Mouse (Mus musculus) v-Abl transformed pro-B cells (cell line): Measurements from ENCODE around the gene Rhob.
"Not testable (repeated sequence)": the region's sequence is repeated elsewhere in the genome, so short reads cannot be mapped to it uniquely, and the experiment has no call there.

ENCODE experiments used
- in situ Hi-C, 2 experiments: fragments of 400-800 bp; cut with MboI; formaldehyde crosslinking; loops; one replicate each; pipeline ENCODE4 v1.15.1; 2025; ENCODE audit not compliant: unreplicated experiment in 2 of 2

Gene Rhob

DNA sequence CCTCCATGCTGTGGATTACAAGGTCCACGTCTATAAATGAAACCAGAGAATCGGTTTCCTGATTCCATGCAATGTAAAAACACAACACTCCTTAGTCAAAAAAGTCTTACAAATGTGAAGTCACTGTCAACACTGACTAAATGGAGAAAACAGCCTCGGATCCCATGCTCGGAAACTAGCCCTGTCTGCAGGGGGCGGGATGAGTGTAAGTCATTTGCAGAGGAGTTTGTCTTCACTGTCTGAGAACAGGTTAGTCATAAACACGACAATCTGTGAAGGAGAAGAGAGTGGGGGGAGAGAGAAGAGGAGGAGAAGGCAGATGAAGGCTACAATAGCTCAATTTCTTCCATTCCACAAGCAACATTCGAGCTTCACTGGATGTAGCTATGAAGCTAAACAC, 14.6 kb downstream of the Rhob start:
- in situ Hi-C loops, result no loop called here

DNA sequence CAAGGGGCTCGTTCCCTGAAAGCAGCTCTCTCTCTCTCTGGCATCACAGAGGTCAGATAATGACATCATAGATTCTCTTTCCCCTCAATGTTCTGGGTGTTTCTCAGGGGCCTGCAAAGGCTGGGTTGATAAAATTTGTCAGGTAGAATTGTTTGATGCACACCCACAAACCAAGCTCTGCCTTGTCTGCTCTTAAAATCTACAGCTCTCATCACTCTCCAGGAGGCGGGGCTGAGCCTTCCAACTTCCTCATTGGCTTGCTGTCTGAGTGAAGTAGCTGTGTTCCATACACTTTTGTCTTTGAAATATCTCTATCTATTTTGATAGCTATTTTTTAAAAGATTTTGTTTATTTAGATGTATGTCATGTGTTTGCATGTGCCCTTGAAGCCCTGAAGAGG, 17.6 kb downstream of the Rhob start:
- in situ Hi-C loops, result no loop called here

DNA sequence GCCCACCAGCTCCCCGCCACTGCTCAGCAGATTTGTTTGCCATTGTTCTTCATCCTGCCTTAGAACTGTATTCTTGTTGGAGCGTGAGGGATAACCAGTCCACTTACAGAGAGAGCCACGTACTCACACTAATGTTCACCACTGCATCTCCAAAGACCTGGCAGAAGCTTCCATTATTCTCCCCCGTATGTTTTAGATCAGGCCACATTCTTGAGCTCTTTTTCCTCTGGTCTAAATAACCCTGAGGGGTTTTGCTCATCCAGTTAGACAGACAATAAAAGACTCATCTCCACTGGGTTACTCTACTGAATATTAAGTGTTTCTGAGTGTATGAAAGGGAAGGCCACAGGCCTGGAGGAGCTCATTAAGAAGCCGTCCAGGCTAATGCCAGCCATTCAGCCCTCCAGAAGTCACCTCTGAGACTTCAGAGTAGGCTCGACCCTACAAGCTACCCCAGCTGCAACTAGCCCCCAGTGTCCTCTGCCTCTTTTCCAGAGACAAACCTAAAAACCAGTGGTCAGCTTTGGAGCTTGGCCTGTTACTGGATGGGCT, 24.9 kb downstream of the Rhob start:
- in situ Hi-C loops, result no loop called here

DNA sequence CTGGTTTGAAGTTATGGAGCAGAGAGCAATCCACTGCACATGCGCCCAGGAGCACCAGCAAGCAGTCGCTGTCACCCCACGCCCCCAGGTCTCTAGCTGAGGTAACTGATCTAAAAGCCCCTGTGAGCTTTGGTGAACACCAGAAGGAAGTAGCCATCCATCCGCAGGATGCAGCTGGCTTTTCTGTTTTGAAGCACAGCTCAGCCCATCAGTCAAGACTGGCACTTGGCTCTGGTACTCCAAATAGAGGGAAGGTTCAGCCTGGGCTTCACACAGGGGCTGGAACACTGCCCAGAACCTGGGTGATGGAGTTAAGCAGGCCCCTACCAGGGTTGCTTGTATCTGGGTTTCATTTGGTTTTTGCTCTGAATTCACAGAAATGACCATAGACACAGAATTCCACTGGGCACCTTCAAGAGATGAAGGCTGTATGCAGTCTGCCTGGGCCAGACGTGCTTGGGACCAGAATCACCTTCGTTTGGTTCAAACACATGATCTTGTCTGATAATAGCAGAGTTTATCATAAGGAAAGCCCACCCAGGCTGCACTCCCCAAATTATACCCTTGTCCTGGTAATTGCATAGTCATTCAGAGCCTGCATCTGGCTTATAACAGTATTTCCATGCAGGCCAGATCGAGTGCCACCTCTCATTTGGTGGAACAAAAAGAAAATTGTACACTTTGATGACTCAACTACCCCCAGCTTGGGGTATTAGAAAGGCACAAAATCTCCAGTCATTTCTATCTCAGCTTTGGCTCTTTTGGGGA, 27.0 kb downstream of the Rhob start:
- in situ Hi-C loops, result no loop called here

GRCm38 (mm10) chr12:8472051-8472450, 27.8 kb downstream of the Rhob start:
- in situ Hi-C loops, result no loop called here

DNA sequence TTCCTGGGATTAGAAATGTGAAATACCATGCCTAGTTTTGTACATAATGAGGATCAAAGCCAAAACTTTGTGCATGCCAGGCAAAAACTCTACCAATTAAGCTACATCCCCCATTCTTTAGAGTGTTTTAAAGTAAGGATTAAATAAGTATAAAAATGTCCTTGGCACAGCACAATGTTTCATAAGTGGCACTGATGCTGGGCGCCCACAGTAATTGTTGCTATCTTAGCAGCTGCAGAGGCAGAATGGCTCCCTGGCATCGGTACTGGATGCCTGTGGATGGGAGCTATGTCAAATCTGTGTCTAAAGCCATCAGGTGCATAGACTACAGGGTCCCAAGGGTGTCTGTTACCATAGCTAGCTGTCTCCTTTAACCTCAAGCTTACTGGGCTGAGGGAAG, 28.8 kb downstream of the Rhob start:
- in situ Hi-C loops, result no loop called here

- in situ Hi-C loops, result no loop called here
Measured at GRCm38 (mm10) chr12:8469742-8470494, 29.9 kb downstream of the Rhob start.

DNA sequence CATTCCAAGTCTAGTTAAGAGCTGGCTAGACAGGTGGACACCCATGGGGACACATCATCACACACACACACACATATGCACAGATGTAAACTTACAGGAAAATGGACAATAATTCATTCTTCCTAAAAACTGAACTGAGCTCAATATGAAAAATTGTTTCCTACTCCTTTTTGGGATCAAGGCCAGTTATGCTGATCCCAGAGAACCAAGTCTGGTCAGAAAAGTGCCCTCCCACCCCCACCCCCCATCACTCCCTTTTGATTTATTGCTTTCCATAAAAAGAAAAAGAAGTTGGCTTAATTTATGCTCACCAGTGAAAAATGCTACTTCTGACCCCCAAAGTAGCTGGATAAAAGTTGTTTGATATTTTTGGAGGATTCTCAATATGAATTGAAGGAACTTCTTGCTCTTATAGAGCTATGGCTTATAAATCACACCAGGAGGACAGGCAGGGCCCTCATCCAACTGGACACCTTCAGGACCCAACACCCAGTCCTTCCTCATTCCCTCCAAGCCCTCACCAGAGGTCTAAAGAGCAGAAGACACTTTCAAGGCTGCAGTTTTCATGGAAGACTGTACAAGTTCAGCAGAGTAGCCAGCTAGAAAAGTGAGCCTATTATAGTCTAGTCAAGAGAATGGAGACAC, 31.5 kb downstream of the Rhob start:
- in situ Hi-C loops, result no loop called here

DNA sequence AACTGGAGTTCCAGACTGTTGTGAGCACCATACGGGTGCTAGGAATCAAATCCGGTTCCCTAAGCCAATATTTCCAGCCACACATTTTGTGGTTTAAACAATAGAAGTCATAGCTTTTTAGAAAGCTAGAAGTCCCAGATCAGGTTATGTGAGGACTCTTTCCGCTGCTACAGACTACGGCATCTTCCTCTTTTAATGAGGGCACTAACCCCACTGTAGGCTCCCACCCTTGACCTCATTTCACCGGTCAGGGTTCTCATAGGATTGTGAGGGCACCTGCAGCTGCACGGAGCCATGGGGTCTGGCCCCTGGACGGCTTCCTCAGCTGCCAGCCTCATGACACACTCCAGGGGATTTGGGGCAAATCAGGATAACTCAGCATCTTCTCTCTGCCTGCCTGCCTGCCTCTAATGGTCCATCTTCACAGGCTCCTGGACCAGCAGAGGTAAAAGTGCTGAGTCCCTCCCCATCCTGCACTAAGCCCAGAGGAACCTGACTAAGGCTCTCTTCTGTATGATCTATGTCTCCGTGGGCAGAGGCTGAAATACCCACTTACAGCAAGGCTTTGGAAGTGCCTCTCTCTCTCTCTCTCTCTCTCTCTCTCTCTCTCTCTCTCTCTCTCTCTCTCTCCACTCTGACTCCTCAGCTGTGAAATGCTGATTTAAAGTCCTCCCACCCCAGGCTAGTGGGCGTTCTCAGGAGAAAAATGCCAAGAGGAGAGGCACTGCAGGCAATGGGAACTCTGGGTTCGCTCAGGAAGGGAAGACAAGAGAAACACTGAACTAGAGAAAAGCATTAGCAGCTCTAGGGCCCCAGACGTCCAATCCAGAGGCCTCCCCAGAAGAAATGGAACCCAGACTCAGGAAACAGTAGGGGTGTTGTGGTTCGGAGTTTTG, 32.5 kb downstream of the Rhob start:
- in situ Hi-C loops, result no loop called here

DNA sequence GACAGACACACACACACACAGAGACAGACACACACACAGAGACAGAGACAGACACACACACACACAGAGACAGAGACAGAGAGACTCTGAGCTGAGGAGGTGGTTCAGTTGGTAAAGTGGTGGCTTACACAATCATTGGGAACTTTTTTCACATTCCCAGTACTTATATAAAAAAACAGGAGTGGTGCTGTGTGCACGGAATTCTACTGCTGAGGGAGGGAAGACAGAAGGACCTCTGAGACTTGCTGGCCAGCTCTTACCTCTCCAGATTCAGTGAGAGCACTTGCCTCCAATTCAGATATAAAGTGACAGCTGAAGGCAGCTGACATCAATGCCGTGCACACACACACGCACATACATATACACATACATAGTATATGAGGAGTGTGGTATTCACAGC, 34.1 kb downstream of the Rhob start:
- in situ Hi-C loops, result no loop called here

- in situ Hi-C loops, result no loop called here
Measured at GRCm38 (mm10) chr12:8464961-8465360, 34.8 kb downstream of the Rhob start.

GRCm38 (mm10) chr12:8463599-8464160, 36.1 kb downstream of the Rhob start:
- in situ Hi-C loops, result no loop called here

GRCm38 (mm10) chr12:8462533-8462932, 37.3 kb downstream of the Rhob start:
- in situ Hi-C loops, result no loop called here

DNA sequence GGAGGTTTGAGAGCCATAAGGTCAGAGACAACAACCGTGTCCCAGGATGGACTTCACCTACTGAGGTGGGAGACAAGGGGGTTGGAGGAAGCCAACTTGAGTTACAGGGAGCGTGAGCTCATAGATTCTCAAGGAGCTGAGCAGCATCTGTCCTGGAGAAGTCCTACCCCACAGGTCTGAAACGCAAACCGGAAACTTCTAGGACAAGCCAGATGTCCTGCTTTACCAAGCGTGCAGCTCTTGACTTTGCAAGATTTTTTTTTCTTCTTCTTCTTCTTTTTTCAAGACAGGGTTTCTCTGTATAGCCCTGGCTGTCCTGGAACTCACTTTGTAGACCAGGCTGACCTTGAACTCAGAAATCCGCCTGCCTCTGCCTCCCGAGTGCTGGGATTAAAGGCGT, 38.2 kb downstream of the Rhob start:
- in situ Hi-C loops, result not testable (repeated sequence)

- in situ Hi-C loops, result no loop called here
Measured at GRCm38 (mm10) chr12:8458400-8458799, 41.4 kb downstream of the Rhob start.

DNA sequence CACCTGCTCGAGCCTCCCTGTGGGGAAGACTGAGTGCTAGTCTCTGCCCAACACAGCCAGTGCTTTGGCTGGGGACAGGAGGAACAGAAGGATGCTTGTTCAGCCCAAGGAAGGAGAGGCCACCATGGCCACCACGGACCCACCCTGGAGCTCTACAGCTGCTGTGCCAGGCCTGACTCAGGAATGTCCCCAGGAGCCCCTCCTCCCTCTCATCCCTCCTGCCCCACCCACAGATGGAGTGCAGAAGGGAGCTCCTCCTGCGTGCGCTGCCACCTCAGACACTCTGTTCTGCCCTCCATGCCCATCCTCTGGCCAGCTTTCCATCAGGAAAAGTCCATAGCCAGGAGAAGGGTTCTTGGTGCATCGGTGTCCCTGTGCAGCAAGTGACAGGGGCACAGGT, 42.8 kb downstream of the Rhob start:
- in situ Hi-C loops, result no loop called here

DNA sequence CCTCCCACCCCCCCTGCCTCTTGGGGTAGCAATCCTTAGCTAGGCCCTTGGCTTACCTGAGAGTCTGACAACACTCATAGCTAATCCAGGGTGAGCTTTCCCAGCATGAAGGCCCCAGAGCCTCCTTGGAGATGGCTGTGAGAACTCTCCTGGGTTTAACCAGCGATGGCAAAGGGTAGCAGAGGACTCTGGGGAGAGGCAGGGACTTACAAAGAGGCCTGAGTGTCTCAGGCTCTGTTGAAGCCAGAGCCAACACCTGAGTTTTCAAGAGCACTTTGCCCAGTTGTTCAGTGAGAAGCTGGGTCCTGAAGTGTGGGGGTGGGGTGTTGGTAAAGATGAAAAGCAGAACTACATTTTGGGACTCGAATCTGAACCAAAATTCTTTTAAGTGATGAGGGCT, 44.8 kb downstream of the Rhob start:
- in situ Hi-C loops, result no loop called here

GRCm38 (mm10) chr12:8454487-8454886, 45.3 kb downstream of the Rhob start:
- in situ Hi-C loops, result no loop called here

GRCm38 (mm10) chr12:8452766-8453621, 46.8 kb downstream of the Rhob start:
- in situ Hi-C loops, result no loop called here
